Mouse (Mus musculus) midbrain, embryonic 15.5 days (tissue): Measurements from ENCODE around the gene Kcnip4. TPM values are rescaled to one million over a fixed set of nuclear protein-coding genes. Genes with fewer than 3 reads are reported as not detected.
A peak's percentile ranks its signal among the peaks of the same experiment; 100 is the strongest.

Experiments used
- ATAC-seq: fragments of 200-750 bp; cut with Nextera tagmentation; replicated peaks from 2 replicates; pipeline ENCODE4 v1.8.0; 2017; ENCODE audit warnings: moderate TSS enrichment
- H3K27ac ChIP-seq: fragments of 300-500 bp; sonication (generic); 2 replicates; pipeline ENCODE4 v1.5.1; 2015; ENCODE audit warnings: mild to moderate bottlenecking, inconsistent platforms
- H3K27me3 ChIP-seq: fragments of 300-500 bp; sonication (generic); replicated peaks from 2 replicates; pipeline ENCODE4 v1.6.1; 2015; ENCODE audit warnings: inconsistent platforms
- H3K36me3 ChIP-seq: fragments of 300-500 bp; sonication (generic); replicated peaks from 2 replicates; pipeline ENCODE4 v1.6.1; 2015; ENCODE audit warnings: inconsistent platforms
- H3K4me1 ChIP-seq: fragments of 300-500 bp; sonication (generic); 2 replicates; pipeline ENCODE4 v1.6.1; 2015; ENCODE audit warnings: inconsistent platforms
- H3K4me2 ChIP-seq: fragments of 300-500 bp; sonication (generic); 2 replicates; pipeline ENCODE4 v1.6.1; 2015; ENCODE audit warnings: inconsistent platforms, mild to moderate bottlenecking, moderate library complexity
- H3K4me3 ChIP-seq: fragments of 300-500 bp; sonication (generic); 2 replicates; pipeline ENCODE4 v1.5.1; 2015; ENCODE audit warnings: mild to moderate bottlenecking, inconsistent platforms
- H3K9ac ChIP-seq: fragments of 300-500 bp; sonication (generic); 2 replicates; pipeline ENCODE4 v1.6.1; 2015; ENCODE audit warnings: mild to moderate bottlenecking, inconsistent platforms
- H3K9me3 ChIP-seq: fragments of 300-500 bp; sonication (generic); 2 replicates; pipeline ENCODE4 v1.6.1; 2016; ENCODE audit warnings: inconsistent platforms
- WGBS: fragments of 180-500 bp; shearing (Covaris S2); methylation state at CpG from one replicate; pipeline ENCODE4 v1.1.7; 2015; ENCODE audit warnings: mixed read lengths; 5-methylcytosine and 5-hydroxymethylcytosine counted together
- polyA plus RNA-seq: library from polyadenylated mRNA; unstranded; fragments of >200 nt; fragmentation: Nextera tagmentation; extraction: Ambion mirVana; gene quantifications from 2 replicates; pipeline ENCODE4 v1.2.1, GENCODE M21; 2015

Gene Kcnip4
- polyA plus RNA-seq, 1 experiment from 2014 or later: 17.6 TPM

- H3K27ac ChIP-seq: no peak overlapping the region
- ATAC-seq: no peak
Measured at GRCm38 (mm10) chr5:48737640-48738039, 787.1 kb downstream of the Kcnip4 start.

GRCm38 (mm10) chr5:48718166-48718565 is 806.5 kb downstream of the Kcnip4 start:
- Histone ChIP-seq H3K4me2 (no peak overlapping the region), H3K9me3 (no peaks in the 10 kb centered on the region), H3K9ac (no peak overlapping the region), H3K4me1 (no peaks in the 10 kb centered on the region), H3K4me3 (no peak overlapping the region), H3K27ac (no peak overlapping the region), H3K36me3 (no peaks in the 10 kb centered on the region), H3K27me3 (no peaks in the 10 kb centered on the region)
- no peak for ATAC-seq

More at GRCm38 (mm10) chr5:48737640-48738039, 787.1 kb downstream of the Kcnip4 start:
- Histone ChIP-seq H3K9ac (no peak overlapping the region), H3K9me3 (no peaks in the 10 kb centered on the region), H3K4me2 (no peak overlapping the region), H3K4me3 (no peak overlapping the region), H3K4me1 (no peaks in the 10 kb centered on the region), H3K27me3 (no peaks in the 10 kb centered on the region), H3K36me3 (no peaks in the 10 kb centered on the region)
- WGBS: 49% methylated on average over 2 of the region's 2 CpGs

GRCm38 (mm10) chr5:48705997-48706396 is 818.7 kb downstream of the Kcnip4 start:
- peak; percentile 80 for ATAC-seq
- Histone ChIP-seq H3K9me3 (no peaks in the 10 kb centered on the region), H3K9ac (no peak overlapping the region), H3K4me3 (no peak overlapping the region), H3K27me3 (no peaks in the 10 kb centered on the region), H3K4me2 (no peak overlapping the region), H3K4me1 (no peaks in the 10 kb centered on the region), H3K36me3 (no peaks in the 10 kb centered on the region), H3K27ac (peak overlapping the region; percentile 46; the same call in 1 of the 2 replicates)
- WGBS: 47% methylated on average over 3 of the region's 3 CpGs

GRCm38 (mm10) chr5:48687068-48687467 is 837.6 kb downstream of the Kcnip4 start:
- Histone ChIP-seq H3K9me3 (no peaks in the 10 kb centered on the region), H3K36me3 (no peaks in the 10 kb centered on the region), H3K27ac (no peak overlapping the region), H3K27me3 (no peaks in the 10 kb centered on the region), H3K4me2 (no peak overlapping the region), H3K4me3 (no peak overlapping the region), H3K4me1 (no peaks in the 10 kb centered on the region), H3K9ac (no peak overlapping the region)
- WGBS: 79% methylated on average over 3 of the region's 3 CpGs
- ATAC-seq: no peak

- no peak overlapping the region for H3K27ac ChIP-seq
- no peak for ATAC-seq
- no peak overlapping the region for H3K9ac ChIP-seq
- WGBS: 90% methylated on average over 8 of the region's 8 CpGs
- no peaks in the 10 kb centered on the region for H3K36me3 ChIP-seq
- no peaks in the 10 kb centered on the region for H3K4me1 ChIP-seq
- no peak overlapping the region for H3K4me2 ChIP-seq
- no peak overlapping the region for H3K4me3 ChIP-seq
- H3K9me3 ChIP-seq: no peaks in the 10 kb centered on the region
- no peaks in the 10 kb centered on the region for H3K27me3 ChIP-seq
Measured at GRCm38 (mm10) chr5:48679733-48680595, 844.7 kb downstream of the Kcnip4 start.

GRCm38 (mm10) chr5:48662504-48662903 is 862.2 kb downstream of the Kcnip4 start:
- Histone ChIP-seq H3K36me3 (no peaks in the 10 kb centered on the region), H3K4me2 (no peak overlapping the region), H3K9me3 (no peaks in the 10 kb centered on the region), H3K4me3 (no peak overlapping the region), H3K27me3 (no peaks in the 10 kb centered on the region), H3K9ac (no peak overlapping the region), H3K27ac (no peak overlapping the region), H3K4me1 (0 out of 2 replicates have a peak, but pooled peaks cover 2% of the 10 kb centered on the region)
- WGBS: 42% methylated on average over 3 of the region's 3 CpGs
- peak; percentile 72 for ATAC-seq

GRCm38 (mm10) chr5:48659975-48660374 is 864.7 kb downstream of the Kcnip4 start:
- H3K4me2 ChIP-seq: no peak overlapping the region
- no peak overlapping the region for H3K9ac ChIP-seq
- ATAC-seq: no peak
- H3K27ac ChIP-seq: no peak overlapping the region
- no peak overlapping the region for H3K4me3 ChIP-seq
- 0 out of 2 replicates have a peak, but pooled peaks cover 2% of the 10 kb centered on the region for H3K4me1 ChIP-seq
- WGBS: 90% methylated on average over 3 of the region's 3 CpGs
- no peaks in the 10 kb centered on the region for H3K36me3 ChIP-seq
- no peaks in the 10 kb centered on the region for H3K27me3 ChIP-seq
- H3K9me3 ChIP-seq: no peaks in the 10 kb centered on the region

GRCm38 (mm10) chr5:48650496-48650895 is 874.2 kb downstream of the Kcnip4 start:
- H3K4me2 ChIP-seq: no peak overlapping the region
- 56% methylated on average over 4 of the region's 4 CpGs for WGBS
- H3K9ac ChIP-seq: no peak overlapping the region
- no peaks in the 10 kb centered on the region for H3K9me3 ChIP-seq
- ATAC-seq: no peak
- no peaks in the 10 kb centered on the region for H3K36me3 ChIP-seq
- H3K27ac ChIP-seq: no peak overlapping the region
- no peaks in the 10 kb centered on the region for H3K27me3 ChIP-seq
- no peak overlapping the region for H3K4me3 ChIP-seq
- no peaks in the 10 kb centered on the region for H3K4me1 ChIP-seq

- Histone ChIP-seq H3K4me1 (no peaks in the 10 kb centered on the region), H3K27me3 (no peaks in the 10 kb centered on the region), H3K4me3 (no peak overlapping the region), H3K9ac (no peak overlapping the region), H3K9me3 (no peaks in the 10 kb centered on the region), H3K27ac (no peak overlapping the region), H3K36me3 (no peaks in the 10 kb centered on the region), H3K4me2 (no peak overlapping the region)
- ATAC-seq: no peak
- 81% methylated on average over 6 of the region's 6 CpGs for WGBS
Measured at GRCm38 (mm10) chr5:48636675-48637074, 888.0 kb downstream of the Kcnip4 start.

- Histone ChIP-seq H3K9me3 (no peaks in the 10 kb centered on the region), H3K27ac (no peak overlapping the region), H3K4me1 (no peaks in the 10 kb centered on the region), H3K4me2 (no peak overlapping the region), H3K27me3 (no peaks in the 10 kb centered on the region), H3K9ac (no peak overlapping the region), H3K36me3 (no peaks in the 10 kb centered on the region), H3K4me3 (no peak overlapping the region)
- WGBS: 91% methylated on average over 3 of the region's 3 CpGs
- ATAC-seq: no peak
Measured at GRCm38 (mm10) chr5:48633631-48634030, 891.1 kb downstream of the Kcnip4 start.

GRCm38 (mm10) chr5:48623370-48623769 is 901.3 kb downstream of the Kcnip4 start:
- Histone ChIP-seq H3K4me2 (no peak overlapping the region), H3K36me3 (no peaks in the 10 kb centered on the region), H3K9ac (no peak overlapping the region), H3K4me1 (no peaks in the 10 kb centered on the region), H3K27me3 (no peaks in the 10 kb centered on the region), H3K9me3 (no peaks in the 10 kb centered on the region), H3K4me3 (no peak overlapping the region), H3K27ac (no peak overlapping the region)
- WGBS: 81% methylated on average over 7 of the region's 7 CpGs
- no peak for ATAC-seq

- Histone ChIP-seq H3K4me1 (no peaks in the 10 kb centered on the region), H3K9ac (no peak overlapping the region), H3K27ac (no peak overlapping the region), H3K4me2 (no peak overlapping the region), H3K9me3 (no peaks in the 10 kb centered on the region), H3K4me3 (no peak overlapping the region), H3K27me3 (no peaks in the 10 kb centered on the region), H3K36me3 (no peaks in the 10 kb centered on the region)
- whole genome bisulfite sequencing: 88% methylated on average over 5 of the region's 5 CpGs
- ATAC-seq: no peak
Measured at GRCm38 (mm10) chr5:48606916-48607315, 917.8 kb downstream of the Kcnip4 start.

GRCm38 (mm10) chr5:48606281-48606680 is 918.4 kb downstream of the Kcnip4 start:
- H3K27ac ChIP-seq: no peak overlapping the region
- H3K27me3 ChIP-seq: no peaks in the 10 kb centered on the region
- no peak overlapping the region for H3K4me2 ChIP-seq
- no peaks in the 10 kb centered on the region for H3K4me1 ChIP-seq
- WGBS: 89% methylated on average over 9 of the region's 9 CpGs
- no peaks in the 10 kb centered on the region for H3K36me3 ChIP-seq
- no peaks in the 10 kb centered on the region for H3K9me3 ChIP-seq
- H3K4me3 ChIP-seq: no peak overlapping the region
- no peak overlapping the region for H3K9ac ChIP-seq
- no peak for ATAC-seq
